8 mouse cellular contexts compared by ENCODE assay signal in the genomic region with DNA sequence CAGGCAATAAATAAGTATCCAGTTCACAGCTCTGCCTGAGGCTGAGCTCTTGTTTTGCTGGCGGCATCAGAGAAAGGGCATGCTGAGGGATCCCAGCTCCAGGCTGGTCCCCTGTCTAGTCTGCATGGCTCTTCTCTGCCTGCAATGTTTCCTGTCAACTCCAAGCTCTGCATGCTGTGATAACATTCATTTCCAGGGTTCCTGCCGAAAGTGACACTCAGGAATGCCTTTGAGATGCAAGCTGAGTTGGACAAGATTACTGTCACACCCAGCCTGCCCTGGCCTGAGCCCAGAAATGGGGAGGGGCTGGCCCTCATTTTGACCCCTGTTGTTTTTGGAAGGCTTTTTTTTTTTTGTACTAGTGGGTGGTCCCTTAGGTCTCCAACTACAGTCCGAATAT. TPM values are rescaled to one million over a fixed set of nuclear protein-coding genes. Genes with fewer than 3 reads are reported as not detected.
DNase-seq lines count a peak whose midpoint lies in the region; ATAC-seq and TF ChIP-seq lines count a peak whose summit lies in the region.

No protein-coding gene starts in this region.

- no peak overlapping the region for H3K4me2 ChIP-seq in kidney, embryonic 16.5 days (replicated peaks; ENCODE audit: low read depth, low read length)
- no peak overlapping the region; the same call in 1 of the 2 replicates for H3K4me2 ChIP-seq in stomach, postnatal 0 days (replicated peaks; ENCODE audit: low read depth)
- H3K4me2 ChIP-seq in midbrain, embryonic 11.5 days = no peak overlapping the region

- H3K27ac ChIP-seq in kidney, embryonic 16.5 days (ENCODE audit: low read length) = peak overlapping the region; percentile 43
- H3K27ac ChIP-seq in stomach, postnatal 0 days (replicated peaks) = no peak overlapping the region
- no peak overlapping the region for H3K27ac ChIP-seq in midbrain, embryonic 11.5 days (ENCODE audit: low read depth, low read length)

- no peaks in the 10 kb centered on the region for H3K9me3 ChIP-seq in kidney, embryonic 16.5 days (ENCODE audit: low read length)
- no peaks in the 10 kb centered on the region for H3K9me3 ChIP-seq in stomach, postnatal 0 days (ENCODE audit: control insufficient read depth, low read length)
- no peaks in the 10 kb centered on the region for H3K9me3 ChIP-seq in midbrain, embryonic 11.5 days (ENCODE audit: control insufficient read depth, low read length)

- no peak for TF ChIP-seq EP300 in stomach, postnatal 0 days (optimal IDR thresholded peaks at IDR 0.05)

- no peak for TF ChIP-seq CTCF in stomach, postnatal 0 days (IDR thresholded peaks at IDR 0.05; ENCODE audit: low read depth)

- peak; percentile 35 for DNase-seq in adrenal gland, postnatal 14 days
- DNase-seq in adrenal gland, postnatal 4 days (ENCODE audit: low spot score in 2 of 2) = no peak
- peak; percentile 62 for DNase-seq in testis, postnatal 10 days (ENCODE audit: low spot score)
- no peak for DNase-seq in testis, postnatal 14 days (ENCODE audit: low spot score)
- DNase-seq in stomach, postnatal 0 days (ENCODE audit: low spot score) = peak; percentile 15
- DNase-seq in right cerebral cortex, postnatal 25 days = no peak
- no peak for DNase-seq in midbrain, embryonic 11.5 days (ENCODE audit: low spot score, missing footprints)

- H3K4me3 ChIP-seq in kidney, embryonic 16.5 days (ENCODE audit: low read length) = no peak overlapping the region
- H3K4me3 ChIP-seq in stomach, postnatal 0 days (ENCODE audit: low read depth, low read length) = no peak overlapping the region
- no peak overlapping the region for H3K4me3 ChIP-seq in midbrain, embryonic 11.5 days (ENCODE audit: low read depth, low read length)

- no peaks in the 10 kb centered on the region for H3K36me3 ChIP-seq in kidney, embryonic 16.5 days (ENCODE audit: insufficient read depth, low read length)
- no peaks in the 10 kb centered on the region for H3K36me3 ChIP-seq in stomach, postnatal 0 days (ENCODE audit: control insufficient read depth, insufficient read depth, low read length)
- no peaks in the 10 kb centered on the region for H3K36me3 ChIP-seq in midbrain, embryonic 11.5 days (ENCODE audit: control insufficient read depth, insufficient read depth, low read length)

- peak; percentile 84 for ATAC-seq in kidney, embryonic 16.5 days (ENCODE audit: low FRiP score, low TSS enrichment)
- no peak for ATAC-seq in stomach, postnatal 0 days (ENCODE audit: low FRiP score, low TSS enrichment)
- no peak for ATAC-seq in midbrain, embryonic 11.5 days (ENCODE audit: low FRiP score)

- peaks cover 19% of the 10 kb centered on the region for H3K4me1 ChIP-seq in kidney, embryonic 16.5 days (ENCODE audit: insufficient read depth, low read length)
- no peaks in the 10 kb centered on the region for H3K4me1 ChIP-seq in stomach, postnatal 0 days (replicated peaks; ENCODE audit: control insufficient read depth, insufficient read depth)
- H3K4me1 ChIP-seq in midbrain, embryonic 11.5 days (ENCODE audit: control insufficient read depth, insufficient read depth, low read length) = peaks cover 3% of the 10 kb centered on the region; the same call in 1 of the 2 replicates

- no peaks in the 10 kb centered on the region for H3K27me3 ChIP-seq in kidney, embryonic 16.5 days (ENCODE audit: insufficient read depth, low read length)
- H3K27me3 ChIP-seq in stomach, postnatal 0 days (ENCODE audit: control insufficient read depth, insufficient read depth, low read length) = no peaks in the 10 kb centered on the region
- H3K27me3 ChIP-seq in midbrain, embryonic 11.5 days (ENCODE audit: control insufficient read depth, insufficient read depth, low read length) = no peaks in the 10 kb centered on the region

- H3K9ac ChIP-seq in kidney, embryonic 16.5 days (replicated peaks; ENCODE audit: low read length) = no peak overlapping the region
- H3K9ac ChIP-seq in stomach, postnatal 0 days (ENCODE audit: low read length) = no peak overlapping the region
- H3K9ac ChIP-seq in midbrain, embryonic 11.5 days (ENCODE audit: low read length) = no peak overlapping the region

- 10% methylated on average over 3 of the region's 3 CpGs for WGBS in kidney, embryonic 16.5 days
- 19% methylated on average over 3 of the region's 3 CpGs for WGBS in stomach, postnatal 0 days
- 14% methylated on average over 3 of the region's 3 CpGs for WGBS in midbrain, embryonic 11.5 days

RNA-seq across cellular contexts. Expression of a gene that starts 7.6 kb away (rescaled TPM):
- not detected in 2 replicates for total RNA-seq in adrenal gland, postnatal 14 days (2021)
- total RNA-seq in adrenal gland, postnatal 4 days (2021) = 1 to 10 TPM; 1.3 to 4.0 TPM
- polyA plus RNA-seq in kidney, embryonic 16.5 days (2015; fragmentation: Nextera tagmentation; extraction: Ambion mirVana) = 25.6 and 26.6 TPM in 2 replicates
- polyA plus RNA-seq in stomach, postnatal 0 days (2015; fragmentation: Nextera tagmentation; extraction: Ambion mirVana) = 8.5 and 8.6 TPM in 2 replicates
- polyA plus RNA-seq in midbrain, embryonic 11.5 days (2014; fragmentation: Nextera tagmentation; extraction: Ambion mirVana) = 0.28 and 0.40 TPM in 2 replicates

Comparison
In these comparisons a context has a peak if more than half of its experiments do, and no peak if none do; other contexts are left out.
1. DNase-seq: peak in adrenal gland, postnatal 14 days (single experiment), testis, postnatal 10 days (single experiment) and stomach, postnatal 0 days (single experiment); none in adrenal gland, postnatal 4 days (0 of 2), testis, postnatal 14 days (single experiment), right cerebral cortex, postnatal 25 days (single experiment) and midbrain, embryonic 11.5 days (single experiment).